Mouse (Mus musculus) lung, embryonic 14.5 days (tissue): ENCODE measurements around the gene S1pr3. TPM values are rescaled to one million over a fixed set of nuclear protein-coding genes. Genes with fewer than 3 reads are reported as not detected.
A peak's percentile ranks its signal among the peaks of the same experiment; 100 is the strongest.

Experiments
- ATAC-seq: fragments of 200-750 bp; cut with Nextera tagmentation; 2 replicates; pipeline ENCODE4 v1.8.0; 2017; ENCODE audit warnings: mild to moderate bottlenecking, moderate TSS enrichment, moderate library complexity; ENCODE audit not compliant: insufficient read depth
- DNase-seq: peaks from one replicate; pipeline ENCODE4 v3.0.0-alpha.2; 2015
- H3K27ac ChIP-seq: fragments of 300-500 bp; sonication (generic); 2 replicates; pipeline ENCODE4 v1.5.1; 2014; ENCODE audit warnings: low read depth, mild to moderate bottlenecking, moderate library complexity
- H3K27me3 ChIP-seq: fragments of 300-500 bp; sonication (generic); 2 replicates; pipeline ENCODE4 v1.6.1; 2014; ENCODE audit warnings: low read length, control low read depth; ENCODE audit not compliant: insufficient read depth
- H3K36me3 ChIP-seq: fragments of 300-500 bp; sonication (generic); 2 replicates; pipeline ENCODE4 v1.6.1; 2014; ENCODE audit warnings: control low read depth; ENCODE audit not compliant: insufficient read depth
- H3K4me1 ChIP-seq: fragments of 300-500 bp; sonication (generic); 2 replicates; pipeline ENCODE4 v1.6.1; 2014; ENCODE audit warnings: antibody characterized with exemption, control low read depth; ENCODE audit not compliant: insufficient read depth
- H3K4me2 ChIP-seq: fragments of 300-500 bp; sonication (generic); 2 replicates; pipeline ENCODE4 v1.6.1; 2014; ENCODE audit warnings: mild to moderate bottlenecking
- H3K4me3 ChIP-seq: fragments of 300-500 bp; sonication (generic); 2 replicates; pipeline ENCODE4 v1.5.1; 2014; ENCODE audit warnings: low read depth, low read length
- H3K9ac ChIP-seq: fragments of 300-500 bp; sonication (generic); 2 replicates; pipeline ENCODE4 v1.6.1; 2014
- H3K9me3 ChIP-seq: fragments of 300-500 bp; sonication (generic); 2 replicates; pipeline ENCODE4 v1.6.1; 2016; ENCODE audit warnings: low read depth, low read length, control low read depth
- CTCF ChIP-seq: IDR thresholded peaks from 2 replicates; pipeline ENCODE4 v1.5.1; 2016; ENCODE audit warnings: antibody characterized with exemption, low read depth
- WGBS: fragments of 180-500 bp; shearing (Covaris S2); extraction: QIAGEN DNeasy Blood & Tissue Kit; methylation state at CpG from one replicate; pipeline ENCODE4 v1.1.7; 2014; 5-methylcytosine and 5-hydroxymethylcytosine counted together
- polyA plus RNA-seq: library from polyadenylated mRNA; unstranded; fragments of >200 nt; fragmentation: Nextera tagmentation; extraction: Ambion mirVana; gene quantifications from 2 replicates; pipeline ENCODE4 v1.2.1, GENCODE M21; 2014

The S1pr3 gene
- polyA plus RNA-seq, 1 experiment from 2014 or later, result 128 TPM

DNA sequence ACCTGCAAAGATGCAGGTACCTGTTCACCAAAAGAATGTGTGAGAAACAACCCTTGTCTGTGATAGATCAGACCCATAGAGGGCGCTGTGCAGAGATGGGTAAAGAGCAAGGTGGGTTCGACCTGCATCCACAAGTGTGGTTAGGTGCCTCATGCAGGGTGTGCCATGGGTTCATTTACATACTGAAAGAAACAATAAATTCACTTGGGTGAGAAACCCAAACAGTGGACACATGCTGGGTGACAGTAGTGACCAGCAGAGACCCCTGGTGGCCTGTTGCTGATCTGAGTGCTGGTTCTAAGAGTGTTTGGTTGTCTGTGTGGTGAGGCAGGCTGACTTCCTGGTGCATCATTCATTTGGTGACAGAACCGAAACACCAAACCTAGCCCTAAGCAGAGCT lies 5.0 kb downstream of the S1pr3 start:
- 0 out of 2 replicates have a peak, but pooled peaks cover 4% of the 10 kb centered on the region for H3K9me3 ChIP-seq
- H3K4me1 ChIP-seq, result peaks cover 14% of the 10 kb centered on the region
- WGBS, result 52% methylated on average over 3 of the region's 3 CpGs
- no peak overlapping the region for H3K27ac ChIP-seq
- DNase-seq (no peak), ATAC-seq (no peak)
- no peaks in the 10 kb centered on the region for H3K27me3 ChIP-seq
- TF ChIP-seq CTCF, result peak; percentile 63
- H3K4me2 ChIP-seq, result peak overlapping the region; percentile 68; the same call in 1 of the 2 replicates
- H3K4me3 ChIP-seq, result no peak overlapping the region; the same call in 1 of the 2 replicates
- H3K36me3 ChIP-seq, result peaks cover 44% of the 10 kb centered on the region
- H3K9ac ChIP-seq, result no peak overlapping the region

DNA sequence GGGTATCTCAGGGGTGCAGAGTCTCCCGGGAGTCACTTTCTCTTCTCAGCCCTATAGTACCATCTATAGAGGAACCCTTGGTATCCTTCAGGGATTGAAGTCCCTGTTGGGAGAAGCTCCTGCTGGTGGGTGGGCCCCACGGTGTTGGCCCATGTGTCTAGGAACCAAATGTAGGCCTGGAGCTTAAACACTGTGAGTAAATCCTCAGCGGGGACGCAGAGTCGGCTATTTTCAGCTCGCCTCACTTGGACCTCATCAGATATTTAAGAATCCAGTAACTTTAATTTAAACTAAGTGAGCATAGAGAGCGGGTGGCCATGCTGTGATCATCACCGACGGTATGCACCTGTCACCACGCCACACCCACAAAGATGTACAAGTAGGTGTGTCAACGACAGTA lies 8.3 kb downstream of the S1pr3 start:
- H3K27ac ChIP-seq, result no peak overlapping the region
- no peak for TF ChIP-seq CTCF

DNA sequence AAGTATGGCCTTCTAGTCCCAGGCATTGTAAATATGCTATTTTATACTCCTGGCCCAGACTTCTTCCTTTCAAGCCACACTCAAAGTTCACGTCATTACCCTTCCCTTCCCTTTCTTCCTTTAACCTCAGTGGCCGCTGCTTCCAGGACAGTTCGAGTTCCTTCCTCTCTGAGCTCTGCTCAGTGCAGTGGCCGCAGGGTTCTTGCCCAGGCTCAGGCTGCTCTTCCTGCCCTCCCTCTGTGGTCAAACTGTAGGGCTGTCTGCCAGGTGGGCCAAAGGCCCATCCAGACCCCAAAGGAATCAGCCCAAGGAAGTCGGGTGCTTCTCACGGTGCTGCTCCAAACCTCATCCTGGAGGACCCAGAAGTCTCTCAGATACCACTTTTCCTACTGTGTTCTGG lies 9.4 kb downstream of the S1pr3 start:
- DNase-seq (no peak), ATAC-seq (no peak)
- H3K9me3 ChIP-seq, result 0 out of 2 replicates have a peak, but pooled peaks cover 4% of the 10 kb centered on the region
- WGBS, result 35% methylated on average over 6 of the region's 6 CpGs
- H3K9ac ChIP-seq, result peak overlapping the region; percentile 7; the same call in 1 of the 2 replicates
- H3K36me3 ChIP-seq, result peaks cover 81% of the 10 kb centered on the region
- H3K4me3 ChIP-seq, result no peak overlapping the region
- no peak for TF ChIP-seq CTCF
- peaks cover 14% of the 10 kb centered on the region for H3K4me1 ChIP-seq
- no peaks in the 10 kb centered on the region for H3K27me3 ChIP-seq
- peak overlapping the region; percentile 75 for H3K27ac ChIP-seq
- H3K4me2 ChIP-seq, result peak overlapping the region; percentile 24; the same call in 1 of the 2 replicates

More for the DNA sequence above, 8.3 kb downstream of the S1pr3 start:
- Histone ChIP-seq H3K9ac (no peak overlapping the region), H3K9me3 (0 out of 2 replicates have a peak, but pooled peaks cover 4% of the 10 kb centered on the region), H3K4me1 (peaks cover 14% of the 10 kb centered on the region), H3K36me3 (peaks cover 75% of the 10 kb centered on the region), H3K27me3 (no peaks in the 10 kb centered on the region), H3K4me2 (no peak overlapping the region), H3K4me3 (no peak overlapping the region)
- DNase-seq (no peak), ATAC-seq (no peak)
- whole genome bisulfite sequencing, result 58% methylated on average over 11 of the region's 11 CpGs

DNA sequence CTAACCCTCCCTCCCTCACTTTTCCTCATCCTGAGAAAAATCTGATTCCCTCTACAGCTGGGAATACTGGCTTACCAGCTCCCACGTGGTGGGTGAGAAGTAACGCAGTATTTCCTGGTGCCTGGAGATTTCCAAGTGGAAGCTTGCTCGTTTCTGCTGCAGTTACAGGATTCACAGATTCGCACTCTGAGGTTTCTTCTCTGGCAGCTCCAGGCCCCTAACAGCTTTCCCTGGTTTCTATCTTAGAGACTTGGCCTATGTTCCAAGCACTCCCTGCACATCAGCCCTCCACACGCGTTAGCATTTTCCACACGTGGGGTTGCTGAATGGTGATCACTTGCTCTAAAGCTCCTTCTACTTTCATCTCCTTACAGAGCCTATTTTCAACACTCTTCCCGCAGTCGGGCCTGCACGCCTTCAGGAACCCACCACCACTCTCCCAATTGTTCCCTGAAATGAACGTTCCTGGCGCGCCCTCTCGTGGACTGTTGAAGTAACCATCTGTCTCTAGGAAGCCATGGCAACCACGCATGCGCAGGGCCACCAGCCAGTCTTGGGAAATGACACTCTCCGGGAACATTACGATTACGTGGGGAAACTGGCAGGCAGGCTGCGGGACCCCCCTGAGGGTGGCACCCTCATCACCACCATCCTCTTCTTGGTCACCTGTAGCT lies 10.0 kb downstream of the S1pr3 start:
- H3K36me3 ChIP-seq, result peaks cover 83% of the 10 kb centered on the region
- peak overlapping the region; percentile 7; the same call in 1 of the 2 replicates for H3K9ac ChIP-seq

DNA sequence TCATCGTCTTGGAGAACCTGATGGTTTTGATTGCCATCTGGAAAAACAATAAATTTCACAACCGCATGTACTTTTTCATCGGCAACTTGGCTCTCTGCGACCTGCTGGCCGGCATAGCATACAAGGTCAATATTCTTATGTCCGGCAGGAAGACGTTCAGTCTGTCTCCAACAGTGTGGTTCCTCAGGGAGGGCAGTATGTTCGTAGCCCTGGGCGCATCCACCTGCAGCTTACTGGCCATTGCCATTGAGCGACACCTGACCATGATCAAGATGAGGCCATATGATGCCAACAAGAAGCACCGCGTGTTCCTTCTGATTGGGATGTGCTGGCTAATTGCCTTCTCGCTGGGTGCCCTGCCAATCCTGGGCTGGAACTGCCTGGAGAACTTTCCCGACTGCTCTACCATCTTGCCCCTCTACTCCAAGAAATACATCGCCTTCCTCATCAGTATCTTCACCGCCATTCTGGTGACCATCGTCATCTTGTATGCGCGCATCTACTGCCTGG lies 10.6 kb downstream of the S1pr3 start:
- Histone ChIP-seq H3K9ac (no peak overlapping the region), H3K27me3 (no peaks in the 10 kb centered on the region), H3K4me1 (peaks cover 14% of the 10 kb centered on the region), H3K4me2 (peak overlapping the region; percentile 38; the same call in 1 of the 2 replicates), H3K36me3 (peaks cover 82% of the 10 kb centered on the region), H3K9me3 (0 out of 2 replicates have a peak, but pooled peaks cover 4% of the 10 kb centered on the region), H3K27ac (no peak overlapping the region), H3K4me3 (no peak overlapping the region)
- WGBS, result 72% methylated on average over 19 of the region's 19 CpGs
- ATAC-seq (no peak), DNase-seq (no peak)
- no peak for TF ChIP-seq CTCF

More for the DNA sequence above, 10.0 kb downstream of the S1pr3 start:
- H3K27ac ChIP-seq, result peak overlapping the region; percentile 75
- peak; percentile 97 for TF ChIP-seq CTCF
- no peaks in the 10 kb centered on the region for H3K27me3 ChIP-seq
- DNase-seq, result peak; percentile 98
- H3K9me3 ChIP-seq, result 0 out of 2 replicates have a peak, but pooled peaks cover 4% of the 10 kb centered on the region
- peak; percentile 59; the same call in 1 of the 2 replicates for ATAC-seq
- 5% methylated on average over 20 of the region's 20 CpGs for WGBS
- H3K4me2 ChIP-seq, result peak overlapping the region; percentile 38
- no peak overlapping the region for H3K4me3 ChIP-seq
- H3K4me1 ChIP-seq, result peaks cover 14% of the 10 kb centered on the region

DNA sequence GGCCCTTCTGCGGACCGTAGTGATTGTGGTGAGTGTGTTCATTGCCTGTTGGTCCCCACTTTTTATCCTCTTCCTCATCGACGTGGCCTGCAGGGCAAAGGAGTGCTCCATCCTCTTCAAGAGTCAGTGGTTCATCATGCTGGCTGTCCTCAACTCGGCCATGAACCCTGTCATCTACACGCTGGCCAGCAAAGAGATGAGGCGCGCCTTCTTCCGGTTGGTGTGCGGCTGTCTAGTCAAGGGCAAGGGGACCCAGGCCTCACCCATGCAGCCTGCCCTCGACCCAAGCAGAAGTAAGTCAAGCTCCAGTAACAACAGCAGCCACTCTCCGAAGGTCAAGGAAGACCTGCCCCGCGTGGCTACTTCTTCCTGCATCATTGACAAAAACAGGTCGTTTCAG lies 11.1 kb downstream of the S1pr3 start:
- Histone ChIP-seq H3K9ac (no peak overlapping the region), H3K27me3 (no peaks in the 10 kb centered on the region), H3K4me2 (no peak overlapping the region), H3K4me3 (no peak overlapping the region), H3K27ac (no peak overlapping the region), H3K9me3 (0 out of 2 replicates have a peak, but pooled peaks cover 4% of the 10 kb centered on the region), H3K36me3 (peaks cover 78% of the 10 kb centered on the region), H3K4me1 (peaks cover 14% of the 10 kb centered on the region)
- no peak for DNase-seq
- no peak for TF ChIP-seq CTCF
- ATAC-seq, result no peak
- 88% methylated on average over 15 of the region's 15 CpGs for WGBS

DNA sequence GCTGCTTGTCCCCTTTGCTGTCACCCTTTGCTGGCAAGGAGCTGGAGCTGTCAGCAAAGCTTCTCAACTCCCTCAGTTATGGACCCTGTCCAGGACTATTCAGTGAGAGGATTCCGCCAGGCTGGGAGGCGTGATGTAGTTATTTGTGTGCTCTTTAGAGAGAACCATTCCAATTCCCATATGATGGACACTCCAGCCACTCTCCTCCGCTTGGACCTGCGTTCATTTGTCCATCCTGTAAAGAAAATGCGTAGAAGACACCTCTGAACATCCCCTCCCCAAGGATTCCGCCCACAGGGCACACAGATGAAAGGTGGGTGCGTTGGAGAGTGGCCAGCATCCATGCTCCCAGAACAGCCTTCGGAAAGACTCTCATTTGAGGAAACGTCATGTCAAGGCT lies 12.4 kb downstream of the S1pr3 start:
- no peak for TF ChIP-seq CTCF
- no peak for ATAC-seq
- peaks cover 68% of the 10 kb centered on the region for H3K36me3 ChIP-seq
- no peak overlapping the region for H3K4me2 ChIP-seq
- DNase-seq, result no peak
- H3K9me3 ChIP-seq, result no peaks in the 10 kb centered on the region
- WGBS, result 78% methylated on average over 9 of the region's 9 CpGs
- H3K4me1 ChIP-seq, result peaks cover 14% of the 10 kb centered on the region
- no peak overlapping the region for H3K9ac ChIP-seq
- no peak overlapping the region for H3K4me3 ChIP-seq
- no peak overlapping the region for H3K27ac ChIP-seq
- no peaks in the 10 kb centered on the region for H3K27me3 ChIP-seq
